Mouse (Mus musculus) kidney, adult 2 months (tissue): Measurements from ENCODE around the gene Mrps12.

Experiments
- CTCF ChIP-seq: fragments of 200-500 bp; conservative IDR thresholded peaks from 2 replicates; pipeline ENCODE4 v1.5.1; 2011; ENCODE audit warnings: low read depth, mild to moderate bottlenecking, control low read depth, low read length, moderate library complexity, mixed read lengths; ENCODE audit not compliant: insufficient read depth, insufficient read length
- POLR2A ChIP-seq: fragments of 200-500 bp; IDR thresholded peaks from one replicate; pipeline ENCODE4 v1.6.1; 2011; ENCODE audit warnings: low read depth, low read length, control low read depth

DNA sequence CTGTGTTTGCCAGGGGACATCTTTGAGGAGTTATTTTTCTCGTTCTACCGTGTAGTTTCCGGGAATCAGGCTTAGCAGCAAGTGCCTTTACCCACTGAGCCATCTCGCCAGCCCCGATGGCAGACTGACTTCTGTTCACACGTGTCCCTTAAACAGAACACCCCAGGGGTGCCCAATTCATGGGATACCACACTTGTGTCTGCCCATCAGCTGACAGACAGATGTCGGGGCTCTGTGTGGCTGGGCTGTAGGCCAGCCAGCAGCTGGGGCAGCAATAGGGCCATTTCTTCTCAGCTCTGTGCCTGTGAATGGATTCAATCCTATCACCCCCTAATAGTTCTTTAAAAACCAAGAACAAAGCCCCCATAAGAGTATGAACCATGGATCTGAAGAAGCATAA lies 33.5 kb upstream of the Mrps12 start:
- TF ChIP-seq CTCF (no peak), POLR2A (no peak)
